Mouse (Mus musculus): ENCODE data around the gene Cep112.

GRCm38 (mm10) chr11:108858339-108858804, 433.4 kb downstream of the Cep112 start:
- no peak for TF ChIP-seq CTCF (IDR thresholded peaks at IDR 0.05; ENCODE audit: control insufficient read depth, insufficient read depth, low read length)
- no peak for TF ChIP-seq POLR2A (IDR thresholded peaks at IDR 0.05; ENCODE audit: borderline replicate concordance, control insufficient read depth, low read depth, low read length)

All from bone marrow, adult 2 months (tissue).